Mouse (Mus musculus): Measurements from ENCODE around the gene Ift52. TPM values are rescaled to one million over a fixed set of nuclear protein-coding genes. Genes with fewer than 3 reads are reported as not detected.

Ift52 gene
- 74.8 TPM for polyA plus RNA-seq (2014; fragmentation: Illumina TruSeq; extraction: RNeasy Lipid Tissue Mini Kit (QIAGEN cat#74804); ENCODE audit: low replicate concordance)

DNA sequence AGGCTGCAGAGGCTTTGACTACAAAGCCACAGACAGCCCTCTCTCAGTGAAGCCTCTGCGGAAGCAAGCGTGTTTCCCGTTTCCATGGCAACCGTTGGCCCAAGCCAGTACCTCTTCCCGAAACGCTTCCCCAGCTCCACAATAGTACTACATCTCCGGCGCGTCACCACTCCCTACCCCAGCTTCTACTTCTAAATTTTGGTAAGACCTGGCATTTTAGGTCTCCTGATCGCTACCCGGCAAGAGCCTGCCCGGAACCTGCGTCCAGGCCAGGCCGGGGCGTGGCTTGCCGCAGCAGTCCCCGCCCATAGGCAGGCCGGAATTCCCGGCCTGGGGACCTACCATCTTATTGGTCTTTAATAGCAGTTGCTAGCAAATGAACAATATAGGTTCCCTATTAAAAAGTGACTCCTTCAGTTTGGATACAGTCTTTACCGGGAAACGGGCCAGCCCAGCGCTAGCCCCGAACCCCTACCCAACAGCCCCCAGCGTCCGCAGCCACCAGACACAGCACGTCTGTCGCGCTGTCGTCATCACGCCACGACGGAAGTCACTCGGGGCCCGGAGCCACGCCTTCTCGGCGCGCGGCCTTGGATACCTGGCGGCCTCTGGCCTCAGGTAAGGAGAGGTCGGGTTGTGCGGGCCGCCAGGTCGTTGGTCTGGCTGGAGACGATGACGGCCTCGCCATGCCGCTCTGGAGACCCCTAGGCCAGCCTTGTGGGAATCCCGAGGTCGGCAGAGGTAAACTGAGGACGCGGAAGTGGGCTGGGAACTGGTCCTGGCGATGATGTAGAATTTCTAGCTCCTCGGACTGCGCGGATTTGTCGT is at the start of gene Ift52:
Ift52 (plus strand) TSS at position 439 of the 828 bp plus-strand sequence.

DNA sequence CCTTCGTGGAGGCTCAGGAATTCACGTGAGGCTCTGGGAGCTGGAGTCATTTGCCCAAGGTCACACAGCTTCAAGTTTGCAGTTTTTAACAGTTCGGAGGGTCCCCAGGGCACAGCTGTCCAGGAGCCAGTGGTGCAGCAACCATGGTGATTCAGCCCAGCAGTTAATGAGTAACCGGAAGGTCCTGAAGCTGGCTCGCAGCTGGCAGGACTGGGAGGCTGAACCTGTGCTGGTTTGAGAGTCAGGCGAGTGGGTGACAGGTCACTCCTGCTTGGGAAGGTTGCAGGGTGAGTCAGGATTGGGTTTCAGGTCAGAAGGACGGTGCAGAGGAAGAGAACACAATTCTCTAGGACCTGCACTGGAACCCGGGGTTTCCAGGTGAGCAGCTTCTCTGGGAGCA is 29.9 kb upstream of the Ift52 start, which contains the start of gene Sgk2:
Sgk2 (plus strand) TSS at position 113 of the 400 bp plus-strand sequence.

DNA sequence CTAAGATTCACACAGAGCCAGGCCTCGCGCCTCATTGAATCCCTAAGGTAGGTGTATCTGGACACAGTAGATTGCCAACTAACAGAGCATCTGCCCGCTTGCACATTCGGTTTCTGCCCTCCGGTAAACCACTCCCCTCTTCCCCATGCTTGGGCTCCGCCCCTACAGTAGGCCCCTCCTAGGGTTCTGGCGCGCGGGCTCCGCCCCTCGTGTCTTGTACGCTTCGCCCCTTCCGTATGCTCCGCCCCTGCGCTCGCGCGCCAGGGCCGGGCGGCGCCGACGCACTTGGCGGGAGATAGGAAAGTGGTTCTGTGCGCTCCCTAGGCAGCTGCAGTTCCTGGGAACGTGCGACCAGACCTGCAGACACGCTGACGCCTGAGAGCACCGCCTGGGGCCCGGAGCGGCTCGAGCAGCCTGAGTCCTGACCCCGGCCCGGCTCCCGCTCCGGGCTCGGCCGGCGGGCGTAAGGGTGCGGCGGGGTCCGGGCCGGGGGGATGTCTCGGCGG is 37.2 kb downstream of the Ift52 start, which contains the start of gene Mybl2:
Mybl2 (plus strand) TSS at position 353 of the 506 bp plus-strand sequence.

DNA sequence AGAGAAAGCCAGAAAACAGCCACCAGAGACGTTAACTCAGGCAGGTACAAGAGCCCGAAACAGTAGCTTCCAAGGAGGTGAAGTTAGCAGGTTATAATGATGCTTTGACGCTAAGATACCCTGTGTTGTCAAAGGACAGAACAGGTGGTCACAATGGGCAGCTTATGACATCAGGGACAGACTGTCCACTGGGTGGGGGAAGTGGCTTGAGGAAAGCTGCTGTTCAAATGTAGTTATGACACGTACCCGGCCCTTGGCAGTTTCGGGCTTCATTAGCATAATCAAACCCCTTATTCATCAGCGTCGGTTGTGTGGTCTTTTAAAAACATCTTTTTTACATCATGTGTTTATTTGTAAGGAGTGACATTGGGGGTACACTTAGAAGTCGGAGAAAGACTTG is 70.6 kb downstream of the Ift52 start, which contains the start of gene Gtsf1l:
Gtsf1l (minus strand) TSS at position 128 of the 400 bp plus-strand sequence.

Other genes starting within 250 kb of the Ift52 start
- gene Srsf6, start 85.8 kb upstream of the Ift52 start, polyA plus RNA-seq (2014; fragmentation: Illumina TruSeq; extraction: RNeasy Lipid Tissue Mini Kit (QIAGEN cat#74804); ENCODE audit: low replicate concordance): 260 TPM
- gene L3mbtl1, start 73.9 kb upstream of the Ift52 start, polyA plus RNA-seq (2014; fragmentation: Illumina TruSeq; extraction: RNeasy Lipid Tissue Mini Kit (QIAGEN cat#74804); ENCODE audit: low replicate concordance): not detected
- gene Sgk2, start 30.0 kb upstream of the Ift52 start, polyA plus RNA-seq (2014; fragmentation: Illumina TruSeq; extraction: RNeasy Lipid Tissue Mini Kit (QIAGEN cat#74804); ENCODE audit: low replicate concordance): 5.6 TPM
- gene Mybl2, start 37.3 kb downstream of the Ift52 start, polyA plus RNA-seq (2014; fragmentation: Illumina TruSeq; extraction: RNeasy Lipid Tissue Mini Kit (QIAGEN cat#74804); ENCODE audit: low replicate concordance): not detected
- not detected for gene Gtsf1l, start 70.5 kb downstream of the Ift52 start, polyA plus RNA-seq (2014; fragmentation: Illumina TruSeq; extraction: RNeasy Lipid Tissue Mini Kit (QIAGEN cat#74804); ENCODE audit: low replicate concordance)
- 1.6 TPM for gene Tox2, start 185.8 kb downstream of the Ift52 start, polyA plus RNA-seq (2014; fragmentation: Illumina TruSeq; extraction: RNeasy Lipid Tissue Mini Kit (QIAGEN cat#74804); ENCODE audit: low replicate concordance)